ENCODE assay signal across 8 mouse cellular contexts in the genomic region with DNA sequence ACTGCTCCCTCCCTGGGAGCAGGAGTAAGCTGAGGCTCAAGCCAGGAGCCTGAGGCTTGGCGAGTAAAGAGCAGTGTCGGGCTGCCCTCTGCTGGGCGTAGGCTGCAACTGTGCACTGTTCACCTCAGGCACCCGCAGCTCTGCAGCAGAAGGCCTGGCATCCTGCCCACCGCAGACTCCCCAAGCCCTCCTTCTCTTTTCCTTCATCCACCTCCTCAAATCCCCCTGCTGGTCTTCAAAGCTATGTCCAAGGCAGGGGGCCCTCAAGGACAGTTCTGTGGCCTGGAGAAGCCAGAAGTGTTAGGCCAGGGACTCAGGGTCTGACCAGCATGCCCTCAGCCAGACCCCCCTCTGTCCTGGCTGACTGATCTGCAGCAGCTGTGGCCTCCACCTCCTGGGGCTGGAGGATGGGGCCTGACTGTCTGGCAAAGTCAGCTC. TPM values are rescaled to one million over a fixed set of nuclear protein-coding genes. Genes with fewer than 3 reads are reported as not detected.
DNase-seq lines count a peak whose midpoint lies in the region; ATAC-seq and TF ChIP-seq lines count a peak whose summit lies in the region.

No protein-coding gene starts in this region.

- peaks cover 72% of the 10 kb centered on the region for H3K4me1 ChIP-seq in E14TG2a.4 (replicated peaks; ENCODE audit: low read depth, low read length)
- H3K4me1 ChIP-seq in forebrain, embryonic 13.5 days, result peaks cover 48% of the 10 kb centered on the region
- H3K4me1 ChIP-seq in heart, postnatal 0 days (ENCODE audit: control insufficient read depth, insufficient read depth), result no peaks in the 10 kb centered on the region
- no peaks in the 10 kb centered on the region for H3K4me1 ChIP-seq in liver, postnatal 0 days (ENCODE audit: insufficient read depth)
- peaks cover 20% of the 10 kb centered on the region; the same call in 1 of the 2 replicates for H3K4me1 ChIP-seq in neural tube, embryonic 14.5 days (ENCODE audit: control insufficient read depth, insufficient read depth, low read length)

- peak; percentile 81 for DNase-seq in heart, postnatal 0 days (ENCODE audit: low spot score)
- peak; percentile 75 to 87 for DNase-seq in kidney, postnatal 36 days
- DNase-seq in liver, postnatal 0 days, result peak; percentile 83
- DNase-seq in testis, postnatal 10 days (ENCODE audit: low spot score), result peak; percentile 93

- H3K36me3 ChIP-seq in E14TG2a.4 (ENCODE audit: insufficient read depth, low read length), result peaks cover 100% of the 10 kb centered on the region
- H3K36me3 ChIP-seq in forebrain, embryonic 13.5 days (ENCODE audit: poor library complexity, severe bottlenecking), result peaks cover 80% of the 10 kb centered on the region
- H3K36me3 ChIP-seq in heart, postnatal 0 days (replicated peaks; ENCODE audit: control insufficient read depth, insufficient read depth, low read length), result peaks cover 69% of the 10 kb centered on the region
- peaks cover 65% of the 10 kb centered on the region for H3K36me3 ChIP-seq in liver, postnatal 0 days (replicated peaks; ENCODE audit: insufficient read depth, low read length)
- H3K36me3 ChIP-seq in neural tube, embryonic 14.5 days (ENCODE audit: control insufficient read depth, insufficient read depth, low read length), result peaks cover 28% of the 10 kb centered on the region

- H3K4me3 ChIP-seq in E14TG2a.4 (replicated peaks; ENCODE audit: low read length), result no peak overlapping the region
- H3K4me3 ChIP-seq in forebrain, embryonic 13.5 days, result no peak overlapping the region
- H3K4me3 ChIP-seq in heart, postnatal 0 days (ENCODE audit: low read depth, low read length), result no peak overlapping the region
- H3K4me3 ChIP-seq in liver, postnatal 0 days (ENCODE audit: low read depth, low read length), result no peak overlapping the region
- H3K4me3 ChIP-seq in neural tube, embryonic 14.5 days (ENCODE audit: low read depth, low read length), result no peak overlapping the region

- no peak overlapping the region for H3K4me2 ChIP-seq in forebrain, embryonic 13.5 days
- no peak overlapping the region for H3K4me2 ChIP-seq in heart, postnatal 0 days (ENCODE audit: low read depth, low read length)
- no peak overlapping the region for H3K4me2 ChIP-seq in liver, postnatal 0 days (ENCODE audit: low read depth, low read length)
- no peak overlapping the region for H3K4me2 ChIP-seq in neural tube, embryonic 14.5 days (ENCODE audit: low read depth, low read length)

- H3K9me3 ChIP-seq in E14TG2a.4 (ENCODE audit: low read length), result no peaks in the 10 kb centered on the region
- no peaks in the 10 kb centered on the region for H3K9me3 ChIP-seq in forebrain, embryonic 13.5 days (replicated peaks)
- H3K9me3 ChIP-seq in heart, postnatal 0 days (replicated peaks; ENCODE audit: control insufficient read depth, low read length), result no peaks in the 10 kb centered on the region
- H3K9me3 ChIP-seq in liver, postnatal 0 days (ENCODE audit: low read length), result no peaks in the 10 kb centered on the region
- H3K9me3 ChIP-seq in neural tube, embryonic 14.5 days (ENCODE audit: control insufficient read depth, low read length), result no peaks in the 10 kb centered on the region

- H3K9ac ChIP-seq in forebrain, embryonic 13.5 days, result peak overlapping the region; percentile 48
- no peak overlapping the region for H3K9ac ChIP-seq in heart, postnatal 0 days (replicated peaks; ENCODE audit: low read depth, low read length)
- H3K9ac ChIP-seq in liver, postnatal 0 days (replicated peaks), result no peak overlapping the region
- no peak overlapping the region for H3K9ac ChIP-seq in neural tube, embryonic 14.5 days (replicated peaks; ENCODE audit: low read depth, low read length)

- H3K27ac ChIP-seq in forebrain, embryonic 13.5 days, result peak overlapping the region; percentile 87
- H3K27ac ChIP-seq in heart, postnatal 0 days (ENCODE audit: low read depth), result peak overlapping the region; percentile 10; the same call in 1 of the 2 replicates
- H3K27ac ChIP-seq in liver, postnatal 0 days (ENCODE audit: low read depth), result no peak overlapping the region
- peak overlapping the region; percentile 69 for H3K27ac ChIP-seq in neural tube, embryonic 14.5 days (ENCODE audit: low read depth, low read length)

- no peaks in the 10 kb centered on the region for H3K27me3 ChIP-seq in E14TG2a.4 (ENCODE audit: insufficient read depth, low read length)
- no peaks in the 10 kb centered on the region for H3K27me3 ChIP-seq in forebrain, embryonic 13.5 days
- no peaks in the 10 kb centered on the region for H3K27me3 ChIP-seq in heart, postnatal 0 days (ENCODE audit: control insufficient read depth, insufficient read depth, low read length)
- H3K27me3 ChIP-seq in liver, postnatal 0 days (ENCODE audit: insufficient read depth, low read length), result no peaks in the 10 kb centered on the region
- H3K27me3 ChIP-seq in neural tube, embryonic 14.5 days (ENCODE audit: control insufficient read depth, insufficient read depth, low read length), result no peaks in the 10 kb centered on the region

- peak; percentile 63 for TF ChIP-seq CTCF in E14TG2a.4 (conservative IDR thresholded peaks at IDR 0.05; ENCODE audit: low read length)
- TF ChIP-seq CTCF in heart, postnatal 0 days (IDR thresholded peaks at IDR 0.05; ENCODE audit: low read depth), result peak; percentile 91
- peak; percentile 98 for TF ChIP-seq CTCF in liver, postnatal 0 days (IDR thresholded peaks at IDR 0.05; ENCODE audit: low read depth)

- ATAC-seq in cerebellum, adult (ENCODE audit: insufficient number of reproducible peaks, low FRiP score, low TSS enrichment), result peak; percentile 42; the same call in 1 of the 2 replicates
- peak; percentile 84 for ATAC-seq in forebrain, embryonic 13.5 days
- peak; percentile 83 for ATAC-seq in heart, postnatal 0 days (ENCODE audit: insufficient read depth, low read depth)
- ATAC-seq in liver, postnatal 0 days, result peak; percentile 76
- peak; percentile 88 for ATAC-seq in neural tube, embryonic 14.5 days (ENCODE audit: low read depth)

- 2% methylated on average over 5 of the region's 5 CpGs for WGBS in forebrain, embryonic 13.5 days
- WGBS in heart, postnatal 0 days, result 3% methylated on average over 5 of the region's 5 CpGs
- 3% methylated on average over 5 of the region's 5 CpGs for WGBS in liver, postnatal 0 days (ENCODE audit: insufficient replicate concordance)
- 2% methylated on average over 3 of the region's 5 CpGs for WGBS in neural tube, embryonic 14.5 days

- no peak for TF ChIP-seq EP300 in heart, postnatal 0 days (IDR thresholded peaks at IDR 0.05; ENCODE audit: low read depth)
- no peak for TF ChIP-seq EP300 in liver, postnatal 0 days (IDR thresholded peaks at IDR 0.05; ENCODE audit: low read depth)

RNA-seq across cellular contexts. Expression of gene Tmem222, which starts 20.2 kb away (rescaled TPM):
- 85.8 and 94.5 TPM in 2 replicates for polyA plus RNA-seq in forebrain, embryonic 13.5 days (2015; fragmentation: Nextera tagmentation; extraction: Ambion mirVana)
- 58.8 and 103 TPM in 2 replicates for total RNA-seq in heart, postnatal 0 days (2014; rRNA removed; ENCODE audit: low replicate concordance)
- polyA plus RNA-seq in heart, postnatal 0 days (2015; fragmentation: Nextera tagmentation; extraction: Ambion mirVana), result 45.0 and 45.6 TPM in 2 replicates
- polyA plus RNA-seq in liver, postnatal 0 days (2015; fragmentation: Nextera tagmentation; extraction: Ambion mirVana), result 29.6 and 30.8 TPM in 2 replicates
- 114 and 118 TPM in 2 replicates for polyA plus RNA-seq in neural tube, embryonic 14.5 days (2014; fragmentation: Nextera tagmentation; extraction: Ambion mirVana)

RNA-seq across cellular contexts. Expression of gene Sytl1, which starts 34.9 kb away (rescaled TPM):
- 0.43 and 0.59 TPM in 2 replicates for polyA plus RNA-seq in forebrain, embryonic 13.5 days (2015; fragmentation: Nextera tagmentation; extraction: Ambion mirVana)
- 3.6 and 3.7 TPM in 2 replicates for total RNA-seq in heart, postnatal 0 days (2014; rRNA removed; ENCODE audit: low replicate concordance)
- polyA plus RNA-seq in heart, postnatal 0 days (2015; fragmentation: Nextera tagmentation; extraction: Ambion mirVana), result 0.79 and 0.84 TPM in 2 replicates
- polyA plus RNA-seq in liver, postnatal 0 days (2015; fragmentation: Nextera tagmentation; extraction: Ambion mirVana), result 1.0 and 1.3 TPM in 2 replicates
- polyA plus RNA-seq in neural tube, embryonic 14.5 days (2014; fragmentation: Nextera tagmentation; extraction: Ambion mirVana), result 0.12 and 0.21 TPM in 2 replicates

RNA-seq across cellular contexts. Expression of gene Wdtc1, which starts 55.5 kb away (rescaled TPM):
- 14.0 and 16.9 TPM in 2 replicates for polyA plus RNA-seq in forebrain, embryonic 13.5 days (2015; fragmentation: Nextera tagmentation; extraction: Ambion mirVana)
- 30.2 and 39.9 TPM in 2 replicates for total RNA-seq in heart, postnatal 0 days (2014; rRNA removed; ENCODE audit: low replicate concordance)
- 9.3 and 9.6 TPM in 2 replicates for polyA plus RNA-seq in heart, postnatal 0 days (2015; fragmentation: Nextera tagmentation; extraction: Ambion mirVana)
- polyA plus RNA-seq in liver, postnatal 0 days (2015; fragmentation: Nextera tagmentation; extraction: Ambion mirVana), result 5.3 and 5.5 TPM in 2 replicates
- polyA plus RNA-seq in neural tube, embryonic 14.5 days (2014; fragmentation: Nextera tagmentation; extraction: Ambion mirVana), result 22.3 and 24.5 TPM in 2 replicates

RNA-seq across cellular contexts. Expression of gene Map3k6, which starts 57.2 kb away (rescaled TPM):
- polyA plus RNA-seq in forebrain, embryonic 13.5 days (2015; fragmentation: Nextera tagmentation; extraction: Ambion mirVana), result 0.92 and 1.0 TPM in 2 replicates
- total RNA-seq in heart, postnatal 0 days (2014; rRNA removed; ENCODE audit: low replicate concordance), result 13.8 and 14.8 TPM in 2 replicates
- 2.7 and 2.8 TPM in 2 replicates for polyA plus RNA-seq in heart, postnatal 0 days (2015; fragmentation: Nextera tagmentation; extraction: Ambion mirVana)
- polyA plus RNA-seq in liver, postnatal 0 days (2015; fragmentation: Nextera tagmentation; extraction: Ambion mirVana), result 1.2 and 1.3 TPM in 2 replicates
- 2.6 and 2.9 TPM in 2 replicates for polyA plus RNA-seq in neural tube, embryonic 14.5 days (2014; fragmentation: Nextera tagmentation; extraction: Ambion mirVana)
